Mouse (Mus musculus) ES-E14 (cell line): Measurements from ENCODE around the gene Plppr1.

Experiments
- CHD2 ChIP-seq: IDR thresholded peaks from 2 replicates; pipeline ENCODE4 v1.6.1; 2014; ENCODE audit warnings: mild to moderate bottlenecking, low read depth, low read length, inconsistent platforms
- ZC3H11A ChIP-seq: IDR thresholded peaks from 2 replicates; pipeline ENCODE4 v1.6.1; 2012; ENCODE audit warnings: low read depth, mild to moderate bottlenecking, inconsistent platforms, low read length, borderline replicate concordance
- ZNF384 ChIP-seq: IDR thresholded peaks from 2 replicates; pipeline ENCODE4 v1.6.1; 2012; ENCODE audit warnings: low read depth, low read length, inconsistent platforms

GRCm38 (mm10) chr4:49252169-49252568, 193.1 kb downstream of the Plppr1 start:
- TF ChIP-seq ZNF384 (no peak), CHD2 (no peak), ZC3H11A (no peak)
